Mouse (Mus musculus) layer of hippocampus, adult 18-20 months (tissue): ENCODE measurements at regions not wholly inside any gene's neighbourhood (a gene's known extent, or its start where the extent isn't known, plus 50 kb on each side); places are given as distances from the start of the nearest gene placed in this dataset.
"Not testable (repeated sequence)": the region's sequence is repeated elsewhere in the genome, so short reads cannot be mapped to it uniquely, and the experiment has no call there.

ENCODE experiments used
- DNase-seq, 2 experiments: peaks; one replicate each; pipeline ENCODE4 v3.0.0; 2022; ENCODE audit warnings: low spot score in 2 of 2

- DNase-seq, result no peak
These were observed 418.1 kb upstream of the Slc10a2 start for GRCm38 (mm10) chr8:5523281-5523680.

GRCm38 (mm10) chr8:5495861-5496260 lies 390.7 kb upstream of the Slc10a2 start:
- DNase-seq, result no peak

GRCm38 (mm10) chr8:5490491-5490890 lies 385.3 kb upstream of the Slc10a2 start:
- peak in 1 of 2 experiments; percentile 0 for DNase-seq

GRCm38 (mm10) chr8:5482938-5483337 lies 377.8 kb upstream of the Slc10a2 start:
- no peak for DNase-seq

- DNase-seq, result no peak
These were observed 367.8 kb upstream of the Slc10a2 start for GRCm38 (mm10) chr8:5472999-5473398.

GRCm38 (mm10) chr8:5472582-5472981 lies 367.4 kb upstream of the Slc10a2 start:
- no peak for DNase-seq

GRCm38 (mm10) chr8:5457619-5458018 lies 352.5 kb upstream of the Slc10a2 start:
- DNase-seq, result no peak

GRCm38 (mm10) chr8:5453469-5453868 lies 348.3 kb upstream of the Slc10a2 start:
- no peak for DNase-seq

- not testable (repeated sequence) for DNase-seq
These were observed 337.1 kb upstream of the Slc10a2 start for GRCm38 (mm10) chr8:5442243-5442642.

- not testable (repeated sequence) for DNase-seq
These were observed 335.3 kb upstream of the Slc10a2 start for GRCm38 (mm10) chr8:5440404-5440803.

GRCm38 (mm10) chr8:5439054-5439453 lies 333.9 kb upstream of the Slc10a2 start:
- no peak for DNase-seq

- DNase-seq, result no peak
These were observed 323.3 kb upstream of the Slc10a2 start for GRCm38 (mm10) chr8:5428303-5428971.

- not testable (repeated sequence) for DNase-seq
These were observed 311.7 kb upstream of the Slc10a2 start for GRCm38 (mm10) chr8:5416841-5417240.

- no peak for DNase-seq
These were observed 279.7 kb upstream of the Slc10a2 start for GRCm38 (mm10) chr8:5384851-5385250.

GRCm38 (mm10) chr8:5378001-5378400 lies 272.9 kb upstream of the Slc10a2 start:
- DNase-seq, result no peak

- DNase-seq, result no peak
These were observed 234.8 kb upstream of the Slc10a2 start for GRCm38 (mm10) chr8:5339953-5340352.

- DNase-seq, result no peak
These were observed 209.4 kb upstream of the Slc10a2 start for GRCm38 (mm10) chr8:5314594-5314993.

- DNase-seq, result no peak
These were observed 194.8 kb upstream of the Slc10a2 start for GRCm38 (mm10) chr8:5299982-5300381.

GRCm38 (mm10) chr8:5297190-5297589 lies 192.0 kb upstream of the Slc10a2 start:
- no peak for DNase-seq

- no peak for DNase-seq
These were observed 180.6 kb upstream of the Slc10a2 start for GRCm38 (mm10) chr8:5285708-5286161.

GRCm38 (mm10) chr8:5283799-5284198 lies 178.6 kb upstream of the Slc10a2 start:
- no peak for DNase-seq

GRCm38 (mm10) chr8:5262316-5262715 lies 157.2 kb upstream of the Slc10a2 start:
- DNase-seq, result no peak

- peak; percentile 2 to 5 for DNase-seq
These were observed 136.7 kb upstream of the Slc10a2 start for GRCm38 (mm10) chr8:5241871-5242270.
